25 mouse cellular contexts compared by ENCODE assay signal in the genomic region with DNA sequence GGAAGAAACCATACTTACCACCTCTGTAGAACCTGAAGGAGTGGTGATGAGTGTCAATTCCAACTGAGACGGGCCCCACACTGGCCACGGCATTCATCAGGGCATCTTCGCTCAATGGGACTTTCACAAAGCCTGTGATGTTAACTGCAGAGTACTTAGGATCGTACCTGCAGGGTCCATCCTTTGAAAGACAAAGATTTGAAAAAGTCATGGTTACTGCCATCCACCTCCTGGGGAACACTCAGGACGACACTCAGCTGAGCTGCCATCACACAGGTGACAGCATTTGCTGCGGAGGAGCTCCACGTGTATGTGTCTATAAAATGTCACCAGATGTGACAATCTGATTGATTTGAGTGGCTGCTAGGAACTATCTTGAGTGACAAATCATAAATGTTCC. TPM values are rescaled to one million over a fixed set of nuclear protein-coding genes. Genes with fewer than 3 reads are reported as not detected.
"Had no signal": no experiment of that assay in that cellular context is flagged by ENCODE, and none has a peak within 500 bp of the region (broad histone marks: within the 10 kb centered on the region; RNA-seq: fewer than 3 reads in every experiment).

No protein-coding gene starts in this region.

- H3K4me3 ChIP-seq: neural tube, embryonic 13.5 days; neural tube, embryonic 15.5 days; stomach, embryonic 15.5 days had no signal

- H3K4me1 ChIP-seq: neural tube, embryonic 13.5 days; neural tube, embryonic 15.5 days; stomach, embryonic 15.5 days had no signal

- H3K27ac ChIP-seq: neural tube, embryonic 13.5 days; neural tube, embryonic 15.5 days; stomach, embryonic 15.5 days; stomach, postnatal 0 days had no signal

- H3K9me3 ChIP-seq: neural tube, embryonic 13.5 days; neural tube, embryonic 15.5 days; stomach, embryonic 15.5 days had no signal

- DNase-seq: retina, postnatal 1 day; right cerebral cortex, adult 18-20 months; right cerebral cortex, postnatal 14 days; right cerebral cortex, postnatal 25 days; right cerebral cortex, postnatal 4 days; spleen, adult 18-20 months; thymus, adult 18-20 months; thymus, adult 2 months; thymus, postnatal 14 days; thymus, postnatal 25 days; thymus, postnatal 36 days; thymus, postnatal 4 days had no signal

- H3K27me3 ChIP-seq: neural tube, embryonic 13.5 days; neural tube, embryonic 15.5 days; stomach, embryonic 15.5 days had no signal

- H3K36me3 ChIP-seq: neural tube, embryonic 13.5 days; neural tube, embryonic 15.5 days; stomach, embryonic 15.5 days had no signal

RNA-seq across cellular contexts. Expression of a gene that starts 2.9 kb away (rescaled TPM):
- total RNA-seq: neutrophil, adult 5-6 weeks had no signal
- polyA plus RNA-seq: neural tube, embryonic 13.5 days; neural tube, embryonic 14.5 days; neural tube, embryonic 15.5 days; small intestine, adult 2 months; spleen, adult 2 months; stomach, embryonic 14.5 days; stomach, embryonic 15.5 days; stomach, embryonic 16.5 days; stomach, postnatal 0 days; testis, adult 2 months; thymus, adult 2 months; thymus, postnatal 0 days; urinary bladder, adult 2 months had no signal

RNA-seq across cellular contexts. Expression of a gene that starts 19.3 kb away (rescaled TPM):
- total RNA-seq: neutrophil, adult 5-6 weeks had no signal
- polyA plus RNA-seq: neural tube, embryonic 13.5 days; neural tube, embryonic 14.5 days; neural tube, embryonic 15.5 days; small intestine, adult 2 months; spleen, adult 2 months; stomach, embryonic 14.5 days; stomach, embryonic 15.5 days; stomach, embryonic 16.5 days; testis, adult 2 months; thymus, adult 2 months; thymus, postnatal 0 days; urinary bladder, adult 2 months had no signal
